Mouse (Mus musculus) cerebellum, adult 2 months (tissue): ENCODE data around the gene Lhx5.
A peak's percentile ranks its signal among the peaks of the same experiment; 100 is the strongest.

Experiments used
- CTCF ChIP-seq: fragments of 200-500 bp; IDR thresholded peaks from 2 replicates; pipeline ENCODE4 v1.5.1; 2011; ENCODE audit warnings: low read depth, mild to moderate bottlenecking, control low read depth, low read length, moderate library complexity, borderline replicate concordance; ENCODE audit not compliant: insufficient read depth
- POLR2A ChIP-seq: fragments of 200-500 bp; IDR thresholded peaks from 2 replicates; pipeline ENCODE4 v1.6.1; 2011; ENCODE audit warnings: low read length, control low read depth, borderline replicate concordance; ENCODE audit not compliant: insufficient read depth

DNA sequence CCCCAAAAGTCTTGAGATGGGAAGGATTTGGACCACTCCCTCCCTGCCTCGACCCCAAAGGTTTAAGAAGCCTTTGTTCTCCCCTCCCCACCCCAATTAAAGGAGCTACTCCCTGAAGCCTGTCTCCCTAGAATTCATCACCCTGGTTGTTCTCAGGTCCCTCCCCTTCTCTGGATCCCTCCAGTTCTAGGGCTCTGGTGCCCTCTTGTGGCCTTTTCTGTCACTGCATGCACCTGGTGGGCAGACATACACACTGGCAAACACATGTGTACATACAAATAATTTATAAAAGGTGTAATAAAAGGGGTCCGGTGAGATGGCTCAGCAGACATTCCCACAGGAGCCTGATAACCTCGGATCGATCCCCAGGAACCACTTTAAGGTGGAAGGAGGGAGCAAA is 32.8 kb downstream of the Lhx5 start:
- TF ChIP-seq POLR2A = no peak
- 0 out of 2 replicates have a peak, but pooled peaks have one; percentile 12 for TF ChIP-seq CTCF
